Mouse (Mus musculus) CH12F3 (cell line): ENCODE results near the gene Foxn1.

Source experiments
- in situ Hi-C: fragments of 300-500 bp; cut with MboI; formaldehyde crosslinking; loops from 2 replicates; pipeline ENCODE4 v1.14.3; 2020; ENCODE audit warnings: low sequenced_read_pairs

Foxn1 gene

GRCm38 (mm10) chr11:78386508-78387043 is at the start of gene Foxn1:
Foxn1 (minus strand) TSS chr11:78386558.
- in situ Hi-C loops: no loop called here

GRCm38 (mm10) chr11:78435776-78436349 is 49.5 kb upstream of the Foxn1 start:
- in situ Hi-C loops: no loop called here

GRCm38 (mm10) chr11:78434052-78434451 is 47.7 kb upstream of the Foxn1 start:
- in situ Hi-C loops: no loop called here

- in situ Hi-C loops: no loop called here
Observed at GRCm38 (mm10) chr11:78431176-78431575, 44.8 kb upstream of the Foxn1 start.

GRCm38 (mm10) chr11:78430195-78430878 is 44.0 kb upstream of the Foxn1 start:
- in situ Hi-C loops: no loop called here

GRCm38 (mm10) chr11:78428309-78428708 is 42.0 kb upstream of the Foxn1 start:
- in situ Hi-C loops: no loop called here

- in situ Hi-C loops: no loop called here
Observed at GRCm38 (mm10) chr11:78427655-78428054, 41.3 kb upstream of the Foxn1 start.

- in situ Hi-C loops: no loop called here
Observed at GRCm38 (mm10) chr11:78425572-78425971, 39.2 kb upstream of the Foxn1 start.

GRCm38 (mm10) chr11:78424352-78424751 is 38.0 kb upstream of the Foxn1 start:
- in situ Hi-C loops: no loop called here

- in situ Hi-C loops: no loop called here
Observed at GRCm38 (mm10) chr11:78422055-78422819, 35.9 kb upstream of the Foxn1 start, which contains the start of gene Slc13a2. Slc13a2 (minus strand) TSS chr11:78422217.

GRCm38 (mm10) chr11:78421201-78422009 is 35.0 kb upstream of the Foxn1 start:
- in situ Hi-C loops: no loop called here

GRCm38 (mm10) chr11:78420263-78420889 is 34.0 kb upstream of the Foxn1 start:
- in situ Hi-C loops: no loop called here

- in situ Hi-C loops: no loop called here
Observed at GRCm38 (mm10) chr11:78416854-78417253, 30.5 kb upstream of the Foxn1 start.

GRCm38 (mm10) chr11:78412861-78413260 is 26.5 kb upstream of the Foxn1 start:
- in situ Hi-C loops: no loop called here

GRCm38 (mm10) chr11:78412324-78412850 is 26.0 kb upstream of the Foxn1 start:
- in situ Hi-C loops: no loop called here

- in situ Hi-C loops: no loop called here
Observed at GRCm38 (mm10) chr11:78411606-78412323, 25.4 kb upstream of the Foxn1 start.

- in situ Hi-C loops: no loop called here
Observed at GRCm38 (mm10) chr11:78408256-78409240, 22.2 kb upstream of the Foxn1 start.

- in situ Hi-C loops: no loop called here
Observed at GRCm38 (mm10) chr11:78402062-78402461, 15.7 kb upstream of the Foxn1 start.
